Mouse (Mus musculus) left cerebral cortex, postnatal 25 days (tissue): ENCODE data around the gene Taf11. TPM values are rescaled to one million over a fixed set of nuclear protein-coding genes. Genes with fewer than 3 reads are reported as not detected.

ENCODE experiments used
- DNase-seq, 2 experiments: peaks; one replicate each; pipeline ENCODE4 v3.0.0; 2022; ENCODE audit warnings: low spot score in 2 of 2, mixed read lengths in 1 of 2
- intact Hi-C: fragments of 180-260 bp; cut with DNase I; formaldehyde crosslinking; loops from one replicate; pipeline ENCODE4 v1.15.1; 2025
- total RNA-seq, 2 experiments: library from RNA; stranded (reverse); gene quantifications; 2 replicates each; pipeline ENCODE4 v1.2.3; 2021

Taf11 gene
- 10 to 100 TPM; 46.9 to 48.3 TPM for total RNA-seq

GRCm38 (mm10) chr17:27909622-27910500, at the start of gene Taf11:
Gene Taf11 (minus strand): TSS chr17:27909844.
- peak; percentile 79 to 90 for DNase-seq
- intact Hi-C loops, result loop anchor here (2.0 to 10.0 kb wide), 4 partner anchors 51 to 167 kb away; no protein-coding TSS in a partner anchor

DNA sequence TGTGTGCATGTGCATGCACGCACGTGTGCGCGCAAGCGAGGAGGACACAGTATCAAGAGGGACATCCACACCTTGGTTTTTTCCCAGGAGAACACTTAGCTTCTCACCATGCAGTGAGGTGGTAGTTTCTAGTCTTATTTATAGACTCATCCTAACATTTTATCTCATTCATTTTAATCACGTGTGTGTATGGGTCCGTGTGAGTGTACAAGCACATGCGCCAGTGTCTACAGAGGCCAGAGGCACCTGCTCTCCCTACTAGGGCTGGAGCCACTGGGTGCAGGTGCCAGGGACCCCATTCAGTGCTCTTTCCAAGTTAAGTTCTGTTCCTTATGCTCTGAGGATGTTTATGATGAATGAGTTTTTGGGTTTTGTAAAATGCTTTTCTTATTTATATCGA, 48.0 kb upstream of the Taf11 start:
- DNase-seq, result no peak
- intact Hi-C loops, result no loop called here

- intact Hi-C loops, result no loop called here
Observed at GRCm38 (mm10) chr17:27954629-27955402, 45.2 kb upstream of the Taf11 start.

DNA sequence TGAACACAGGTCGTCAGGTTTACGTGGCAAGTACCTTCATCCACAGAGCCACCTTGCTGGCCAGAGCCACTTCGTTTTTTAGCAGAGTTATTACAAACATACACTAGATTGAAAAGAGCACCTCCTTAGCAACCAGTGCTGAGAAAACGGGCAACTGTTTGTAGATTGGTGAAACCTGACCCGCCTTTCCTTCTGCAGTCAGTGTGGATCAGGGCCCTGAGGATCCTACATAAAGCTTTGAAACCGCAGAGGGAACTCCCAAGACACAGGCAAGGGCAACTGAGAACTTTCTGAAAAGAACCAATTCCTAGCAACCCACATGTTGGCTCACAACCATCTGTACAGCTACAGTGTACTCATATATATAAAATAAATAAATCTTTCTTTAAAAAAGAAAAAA, 43.5 kb upstream of the Taf11 start:
- DNase-seq, result no peak
- intact Hi-C loops, result no loop called here

More at GRCm38 (mm10) chr17:27954629-27955402, 45.2 kb upstream of the Taf11 start:
- DNase-seq, result no peak

- DNase-seq, result no peak
- intact Hi-C loops, result no loop called here
Observed at GRCm38 (mm10) chr17:27947155-27947554, 37.5 kb upstream of the Taf11 start.

DNA sequence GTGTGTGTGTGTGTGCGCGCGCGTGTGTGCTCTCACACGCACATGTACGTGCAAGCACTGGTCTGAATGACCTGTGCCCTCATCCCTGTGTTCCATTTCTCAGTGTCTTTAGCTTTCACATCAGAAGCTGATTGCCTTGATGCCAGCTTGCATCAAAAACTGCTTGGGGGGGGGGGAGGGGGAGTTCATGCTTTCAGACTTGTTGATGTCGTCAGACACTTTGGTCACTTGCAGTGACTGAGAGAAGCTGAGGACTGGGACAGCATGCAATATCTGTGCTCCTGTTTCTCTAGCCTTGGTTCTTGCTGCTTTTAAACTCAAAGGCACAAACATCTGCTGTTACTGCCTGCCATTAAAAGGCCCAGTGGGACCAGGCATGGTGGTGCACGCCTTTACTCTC, 36.7 kb upstream of the Taf11 start:
- intact Hi-C loops, result no loop called here
- no peak for DNase-seq

- intact Hi-C loops, result no loop called here
- DNase-seq, result no peak
Observed at GRCm38 (mm10) chr17:27945546-27946216, 36.0 kb upstream of the Taf11 start.

DNA sequence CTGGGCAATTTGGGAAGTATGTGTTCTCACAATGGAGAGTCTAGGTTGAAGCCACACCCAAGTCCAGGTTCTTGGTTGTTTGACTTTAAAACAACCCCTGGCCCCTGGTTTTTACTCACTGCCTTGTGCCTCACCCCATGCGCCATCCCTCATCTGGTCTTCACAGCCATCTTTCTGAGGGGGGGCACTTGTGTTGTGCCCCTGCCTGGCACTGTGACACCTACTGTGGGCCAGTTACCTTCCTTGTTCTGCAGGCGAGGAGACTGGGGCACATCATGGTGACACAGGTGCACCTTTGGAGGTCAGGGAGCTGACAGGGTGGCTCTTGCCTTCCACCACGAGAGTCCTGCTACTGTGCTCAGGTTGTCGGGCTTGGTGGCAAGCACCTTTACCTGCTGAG, 32.5 kb upstream of the Taf11 start:
- DNase-seq, result no peak
- intact Hi-C loops, result no loop called here

DNA sequence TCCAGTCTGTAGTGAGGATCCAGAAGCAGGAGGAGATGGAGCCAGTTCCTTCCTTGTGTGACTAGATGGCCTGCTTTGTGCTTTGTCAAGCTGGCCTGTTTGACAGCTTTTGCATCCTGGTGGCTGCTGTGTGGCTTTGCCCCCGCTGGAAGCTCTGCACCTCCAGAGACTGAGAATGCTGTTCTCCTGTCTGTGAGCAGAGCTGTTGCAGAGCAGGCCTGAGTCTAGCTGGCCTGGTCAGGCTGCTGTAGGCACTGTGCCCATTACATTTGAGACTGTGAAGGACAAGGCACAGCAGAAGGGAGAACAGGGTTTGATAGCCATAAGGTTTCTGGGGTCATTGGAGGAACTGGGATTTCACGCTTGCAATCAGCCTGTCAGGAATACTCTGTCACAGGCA, 32.1 kb upstream of the Taf11 start:
- DNase-seq, result no peak
- intact Hi-C loops, result no loop called here

- intact Hi-C loops, result no loop called here
- no peak for DNase-seq
Observed at GRCm38 (mm10) chr17:27941178-27941577, 31.5 kb upstream of the Taf11 start.

GRCm38 (mm10) chr17:27940352-27940751, 30.7 kb upstream of the Taf11 start:
- intact Hi-C loops, result no loop called here
- DNase-seq, result no peak

DNA sequence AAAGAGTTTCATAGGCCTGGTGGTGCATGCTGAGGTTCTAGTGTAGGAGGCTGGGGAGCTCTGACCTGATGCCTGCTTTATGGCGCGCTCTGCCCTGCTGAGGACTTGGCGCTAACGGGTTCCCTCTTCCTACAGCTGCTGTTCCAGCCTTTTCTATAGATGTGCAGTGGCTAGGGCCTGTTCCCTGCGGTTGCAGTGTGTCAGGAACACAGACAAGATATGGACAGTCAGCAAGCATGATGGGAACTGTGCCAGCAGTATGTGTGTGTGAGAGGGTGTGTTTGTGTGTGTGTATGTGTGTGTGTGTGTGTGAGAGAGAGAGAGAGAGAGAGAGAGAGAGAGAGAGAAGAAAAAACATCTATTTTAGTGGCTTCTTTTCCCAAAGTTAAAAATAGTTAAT, 29.4 kb upstream of the Taf11 start:
- no peak for DNase-seq
- intact Hi-C loops, result no loop called here

GRCm38 (mm10) chr17:27938121-27938754, 28.6 kb upstream of the Taf11 start:
- intact Hi-C loops, result no loop called here
- DNase-seq, result peak in 1 of 2 experiments; percentile 9

DNA sequence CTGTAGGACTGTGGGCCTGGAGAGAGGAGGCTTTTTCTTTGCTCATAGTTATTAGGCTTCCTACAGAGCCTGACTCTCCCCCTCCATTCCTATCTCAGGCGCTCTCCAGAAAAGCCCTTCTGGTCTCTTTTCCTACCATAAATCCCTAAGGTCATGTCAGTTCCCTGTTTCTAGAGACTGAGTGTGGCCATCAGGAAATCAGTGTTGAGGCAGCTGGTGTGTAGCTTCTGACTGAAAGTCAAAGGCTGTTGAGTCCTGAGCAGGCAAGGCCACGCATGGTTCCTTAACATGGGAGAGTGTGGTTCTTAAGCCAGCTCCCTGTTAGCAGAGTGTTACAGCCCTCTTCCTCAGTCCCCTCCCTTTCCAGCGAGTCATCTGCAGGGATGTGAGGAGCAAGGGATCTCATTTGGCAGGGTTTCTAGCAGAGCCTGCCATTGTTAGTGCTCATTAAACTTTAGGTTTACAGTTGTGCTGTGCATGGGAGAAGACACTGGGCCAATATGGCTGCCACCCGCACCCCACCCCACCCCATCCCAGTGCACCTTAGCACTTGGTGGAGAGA, 27.5 kb upstream of the Taf11 start:
- no peak for DNase-seq
- intact Hi-C loops, result no loop called here

- intact Hi-C loops, result no loop called here
- DNase-seq, result no peak
Observed at GRCm38 (mm10) chr17:27935091-27935490, 25.4 kb upstream of the Taf11 start.

DNA sequence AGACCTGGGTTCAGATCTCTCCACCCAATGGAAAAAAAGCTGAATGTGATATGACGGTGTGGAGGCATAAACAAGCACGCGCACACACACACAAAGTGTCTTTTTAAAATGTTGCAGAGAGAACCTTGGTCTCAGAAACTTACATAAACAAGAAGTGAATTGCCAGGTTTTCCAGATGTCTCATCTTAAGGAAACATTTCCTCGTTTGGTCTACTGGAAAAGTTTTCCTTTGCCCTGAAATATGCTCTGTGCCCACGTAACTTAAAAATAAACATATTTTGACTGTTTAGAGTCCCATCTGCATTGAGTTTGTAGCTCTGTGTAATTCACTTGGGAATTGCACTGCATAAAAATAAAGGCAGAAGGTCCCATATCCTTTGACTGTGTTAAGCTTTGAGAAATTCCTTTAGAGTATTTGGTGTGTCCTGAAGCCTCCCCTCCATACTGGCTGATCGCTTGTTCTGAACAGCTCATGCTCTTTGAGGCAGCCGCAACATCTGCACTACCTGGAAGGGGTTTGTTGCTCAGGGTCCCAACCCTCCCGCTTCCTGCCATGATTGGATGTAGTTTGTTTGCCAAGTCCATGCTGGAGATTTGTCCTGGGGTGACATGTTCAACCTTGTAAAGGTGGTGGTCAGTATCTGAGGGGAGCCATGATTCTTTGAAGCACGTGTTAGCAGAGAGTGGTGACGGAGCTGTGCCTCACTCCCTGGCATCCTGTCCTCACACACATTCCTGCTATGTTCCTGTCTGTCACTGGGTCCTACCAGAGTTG, 24.7 kb upstream of the Taf11 start:
- DNase-seq, result no peak
- intact Hi-C loops, result no loop called here

DNA sequence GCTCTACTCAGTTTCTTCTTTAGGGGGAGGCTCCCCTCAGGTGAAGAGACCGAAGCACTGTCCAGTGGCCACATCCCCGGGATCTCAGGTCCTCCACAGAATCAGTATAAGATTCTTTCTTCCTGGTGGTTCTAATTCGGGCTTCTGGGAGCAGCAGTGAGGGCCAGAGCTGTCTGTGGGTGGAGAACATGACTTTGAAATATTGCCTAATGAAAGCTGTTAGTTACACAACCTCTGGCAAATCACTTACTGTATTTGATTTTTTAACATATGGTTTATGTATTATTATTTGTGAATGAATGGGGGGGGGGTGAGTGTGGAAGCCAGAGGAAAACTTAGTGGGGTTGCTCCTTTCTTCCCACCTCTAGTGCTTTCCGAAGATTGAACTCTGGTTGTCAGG, 22.2 kb upstream of the Taf11 start:
- DNase-seq, result no peak
- intact Hi-C loops, result no loop called here

DNA sequence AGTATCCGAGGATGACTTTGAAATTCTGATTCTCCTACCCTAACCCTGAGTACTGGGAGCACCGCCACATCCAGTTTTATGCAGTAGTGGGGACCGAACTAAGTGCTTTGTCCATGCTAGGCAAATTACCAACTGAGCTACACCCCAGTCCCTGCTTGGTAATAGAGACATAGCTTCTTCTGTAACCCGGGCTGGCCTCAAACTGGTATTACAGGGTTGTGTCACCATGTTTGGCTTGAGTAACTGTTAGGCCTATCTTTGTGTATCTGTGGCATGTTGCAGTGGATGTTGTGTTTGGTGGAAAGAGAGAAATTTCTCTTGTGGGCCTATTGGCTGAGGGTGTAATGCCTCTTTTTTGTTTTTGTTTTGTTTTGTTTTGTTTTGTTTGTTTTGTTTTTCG, 20.6 kb upstream of the Taf11 start:
- no peak for DNase-seq
- intact Hi-C loops, result no loop called here

DNA sequence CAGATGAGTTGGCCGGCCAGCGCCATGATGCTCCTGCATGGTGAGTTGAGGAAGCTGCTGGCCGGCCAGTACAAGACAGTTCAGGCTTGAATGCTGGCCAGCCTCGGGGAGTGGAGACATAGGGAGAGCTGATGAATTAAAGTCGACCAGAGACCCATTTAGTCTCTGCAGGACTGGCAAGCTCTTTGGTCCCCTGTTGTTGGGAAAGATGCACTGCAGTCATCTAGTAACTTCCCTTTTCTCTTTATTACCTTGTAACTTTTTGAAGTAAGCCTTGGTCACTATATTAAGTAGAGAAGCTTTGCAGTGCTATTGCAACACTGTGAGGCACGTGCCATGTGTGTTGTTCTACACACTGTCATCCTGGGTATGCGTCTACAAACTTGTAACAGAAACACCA, 15.9 kb upstream of the Taf11 start:
- no peak for DNase-seq
- intact Hi-C loops, result no loop called here
